Mouse (Mus musculus): Measurements from ENCODE around the gene Igf2. TPM values are rescaled to one million over a fixed set of nuclear protein-coding genes. Genes with fewer than 3 reads are reported as not detected.

The Igf2 gene
- 0.22 and 0.29 TPM in 2 replicates for polyA plus RNA-seq (2012; ENCODE audit: low replicate concordance)

GRCm38 (mm10) chr7:142666659-142667058, at the start of gene Igf2:
Gene Igf2, minus strand, starts transcription at chr7:142666816.

DNA sequence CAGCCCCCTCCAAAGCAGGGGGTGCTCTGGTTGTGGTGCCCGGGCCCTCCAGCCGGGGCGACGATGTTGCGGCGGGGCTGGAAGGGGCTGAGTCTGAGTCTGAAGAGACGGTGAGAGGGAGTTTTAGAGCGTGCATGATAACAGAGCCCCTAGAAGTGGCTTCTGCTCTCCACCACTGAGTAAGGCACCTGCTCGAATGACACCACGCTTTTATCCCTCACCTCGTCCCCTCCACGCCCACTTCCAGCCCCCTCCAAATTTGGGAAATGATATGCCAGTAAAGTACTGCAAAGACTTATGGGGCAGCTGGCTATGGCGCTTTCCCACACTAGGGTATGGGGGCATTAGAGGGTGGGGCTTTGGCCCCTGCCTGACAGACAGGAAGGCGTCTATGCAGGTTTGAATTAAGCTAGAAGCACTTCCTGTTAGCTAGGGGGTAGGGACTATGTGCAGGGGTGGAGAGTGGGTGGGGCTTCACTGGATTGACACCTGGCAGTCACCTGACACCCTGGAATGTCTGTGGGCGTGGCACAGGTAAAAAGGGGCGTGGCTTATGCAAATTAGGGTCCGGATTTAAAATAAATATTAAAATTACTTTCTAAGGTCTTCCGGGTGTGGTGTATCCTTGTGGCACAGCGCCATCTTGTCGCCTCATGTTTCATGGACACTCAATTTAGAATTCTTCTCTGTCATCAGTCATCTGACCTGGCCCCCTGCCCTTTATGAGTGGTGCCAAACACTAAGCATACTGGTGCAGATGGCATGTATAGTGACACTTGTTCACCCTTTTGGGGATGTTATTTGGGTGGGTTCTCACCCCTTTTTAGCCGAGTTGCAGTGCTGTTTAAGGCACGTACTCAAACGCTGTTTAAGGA, 3.4 kb upstream of the Igf2 start, which contains the start of gene Gm49394:
Gene Gm49394, minus strand, starts transcription at position 192 of the 875 bp plus-strand sequence.

Other genes with a start within 250 kb of the Igf2 start
- 0.15 and 1.6 TPM in 2 replicates for gene Syt8, start 232.0 kb downstream of the Igf2 start, polyA plus RNA-seq (2012; ENCODE audit: low replicate concordance)
- 2.4 and 11.7 TPM in 2 replicates for gene Tnni2, start 225.0 kb downstream of the Igf2 start, polyA plus RNA-seq (2012; ENCODE audit: low replicate concordance)
- gene Lsp1, start 206.0 kb downstream of the Igf2 start, polyA plus RNA-seq (2012; ENCODE audit: low replicate concordance) = 568 and 613 TPM in 2 replicates
- gene Tnnt3, start 168.0 kb downstream of the Igf2 start, polyA plus RNA-seq (2012; ENCODE audit: low replicate concordance) = 4.0 and 7.6 TPM in 2 replicates
- 12.9 and 28.3 TPM in 2 replicates for gene Mrpl23, start 134.1 kb downstream of the Igf2 start, polyA plus RNA-seq (2012; ENCODE audit: low replicate concordance)
- gene Gm49394, start 3.1 kb upstream of the Igf2 start, polyA plus RNA-seq (2012; ENCODE audit: low replicate concordance) = 0.05 TPM in 1 of 2 replicates, not detected in the other
- gene Ins2, start 76.6 kb upstream of the Igf2 start, polyA plus RNA-seq (2012; ENCODE audit: low replicate concordance) = not detected in 2 replicates